Mouse (Mus musculus): ENCODE measurements around the gene Crat.

DNA sequence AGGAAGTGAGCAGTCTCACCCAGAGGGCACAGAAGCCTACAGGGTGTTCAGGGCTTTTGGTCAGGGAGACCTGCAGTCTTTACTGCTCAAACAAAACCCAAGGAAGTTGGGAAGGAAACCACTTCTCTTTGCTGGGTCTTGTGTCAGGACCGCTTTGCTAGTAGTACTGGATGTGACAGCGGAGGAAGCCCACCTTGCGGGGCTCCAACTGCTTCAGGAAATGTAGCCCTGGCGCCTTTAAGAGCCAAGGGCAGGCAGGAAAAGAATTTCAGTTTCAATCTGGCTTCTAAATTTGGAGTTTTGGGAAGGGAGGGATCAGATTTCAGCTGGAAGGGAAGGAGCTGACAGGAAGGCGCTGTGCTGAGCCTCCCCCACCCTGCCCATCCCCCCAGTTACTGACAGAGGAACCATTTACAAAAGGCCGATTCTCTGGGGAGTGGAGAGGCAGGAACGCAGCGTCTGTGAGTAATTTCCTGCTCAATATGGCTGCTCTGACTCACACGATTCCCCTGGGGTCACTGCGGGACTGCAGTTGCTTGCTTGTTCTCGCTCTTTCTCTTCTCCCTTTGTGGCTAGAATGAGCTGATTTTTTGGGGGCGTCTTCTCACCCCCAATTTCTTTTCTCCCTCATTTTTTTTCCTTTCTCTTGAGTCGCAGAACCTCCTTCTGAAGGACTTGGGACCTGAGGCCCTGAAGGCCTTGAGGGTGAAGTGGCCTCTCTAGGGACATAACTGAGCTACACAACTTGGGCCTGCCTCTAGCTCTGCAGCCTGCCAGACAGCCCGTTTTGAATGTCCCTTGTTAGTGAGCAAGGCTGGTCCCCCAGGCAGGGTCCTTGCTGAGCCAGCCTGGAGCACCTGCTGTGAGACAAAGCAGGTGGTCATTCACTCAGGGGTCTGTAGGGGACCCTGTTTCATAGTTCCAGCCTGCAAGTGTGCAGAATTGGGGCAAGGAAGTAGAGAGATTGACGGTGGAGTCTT, 26.2 kb upstream of the Crat start:
- TF ChIP-seq GATA1 (IDR thresholded peaks at IDR 0.05; ENCODE audit: borderline replicate concordance, low read length), result no peak
- TF ChIP-seq FLI1 (IDR thresholded peaks at IDR 0.05; ENCODE audit: low read length), result no peak
